9 mouse cellular contexts compared by ENCODE assay signal in the genomic region with DNA sequence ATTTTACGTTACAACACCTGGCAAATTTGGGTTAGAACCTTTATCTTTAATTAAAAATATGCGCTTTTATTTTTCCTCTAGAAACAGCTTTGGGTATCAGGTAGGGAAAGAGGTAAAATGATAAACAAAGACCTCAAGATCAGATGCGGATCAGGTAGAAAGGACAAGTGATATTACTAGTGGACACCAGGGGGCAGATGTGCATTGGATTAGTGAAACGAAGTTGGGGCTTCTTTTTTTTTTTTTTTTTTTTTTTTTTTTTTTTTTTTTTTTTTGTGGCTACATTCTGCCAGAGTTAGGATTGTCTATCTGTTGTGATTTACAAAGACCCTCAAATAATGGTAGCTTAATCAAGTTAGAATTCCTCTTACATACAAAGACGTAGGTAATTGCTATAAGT.
A peak's percentile ranks its signal among the peaks of the same experiment; 100 is the strongest.
DNase-seq lines count a peak whose midpoint lies in the region; ATAC-seq and TF ChIP-seq lines count a peak whose summit lies in the region.
"Had no signal": no experiment of that assay in that cellular context is flagged by ENCODE, and none has a peak within 500 bp of the region (broad histone marks: within the 10 kb centered on the region; RNA-seq: fewer than 3 reads in every experiment).

No protein-coding gene starts in this region.

- no peaks in the 10 kb centered on the region for H3K27me3 ChIP-seq in midbrain, embryonic 11.5 days (ENCODE audit: control insufficient read depth, insufficient read depth, low read length)
- no peaks in the 10 kb centered on the region for H3K27me3 ChIP-seq in midbrain, embryonic 16.5 days (ENCODE audit: control insufficient read depth, insufficient read depth, low read depth, low read length)
- H3K27me3 ChIP-seq: midbrain, embryonic 12.5 days had no signal

- H3K27ac ChIP-seq in gastrocnemius, adult 2 months, result no peak overlapping the region
- no peak overlapping the region for H3K27ac ChIP-seq in midbrain, embryonic 11.5 days (ENCODE audit: low read depth, low read length)
- H3K27ac ChIP-seq in midbrain, embryonic 16.5 days (ENCODE audit: low read length), result no peak overlapping the region
- H3K27ac ChIP-seq: midbrain, embryonic 12.5 days had no signal

- DNase-seq in gastrocnemius, adult 2 months, result no peak
- DNase-seq in gastrocnemius, postnatal 36 days, result no peak
- DNase-seq in midbrain, embryonic 11.5 days (ENCODE audit: low spot score, missing footprints), result peak; percentile 80
- peak; percentile 61 for DNase-seq in ZHBTc4 (ENCODE audit: low read depth, low spot score)
- DNase-seq in left cerebral cortex, postnatal 25 days (ENCODE audit: low spot score in 2 of 2), result peak; percentile 26 to 48
- DNase-seq in ovary, adult 18-20 months (ENCODE audit: low spot score), result no peak
- no peak for DNase-seq in urinary bladder, postnatal 4 days (ENCODE audit: low spot score in 2 of 2)

- ATAC-seq in midbrain, embryonic 11.5 days (ENCODE audit: low FRiP score), result no peak
- ATAC-seq in midbrain, embryonic 16.5 days, result no peak

- peak; percentile 58 for TF ChIP-seq CTCF in gastrocnemius, adult 2 months (IDR thresholded peaks at IDR 0.05)

- H3K4me1 ChIP-seq in midbrain, embryonic 11.5 days (ENCODE audit: control insufficient read depth, insufficient read depth, low read length), result no peaks in the 10 kb centered on the region
- H3K4me1 ChIP-seq in midbrain, embryonic 16.5 days (ENCODE audit: control insufficient read depth, insufficient read depth, low read length), result no peaks in the 10 kb centered on the region
- H3K4me1 ChIP-seq: midbrain, embryonic 12.5 days had no signal

- no peak overlapping the region for H3K9ac ChIP-seq in midbrain, embryonic 11.5 days (ENCODE audit: low read length)
- no peak overlapping the region for H3K9ac ChIP-seq in midbrain, embryonic 16.5 days (ENCODE audit: low read depth, low read length)
- H3K9ac ChIP-seq: midbrain, embryonic 12.5 days had no signal

- no peaks in the 10 kb centered on the region for H3K9me3 ChIP-seq in midbrain, embryonic 11.5 days (ENCODE audit: control insufficient read depth, low read length)
- no peaks in the 10 kb centered on the region for H3K9me3 ChIP-seq in midbrain, embryonic 16.5 days (replicated peaks; ENCODE audit: control insufficient read depth, low read length, poor library complexity, severe bottlenecking)
- H3K9me3 ChIP-seq: midbrain, embryonic 12.5 days had no signal

- 39% methylated on average over 5 of the region's 5 CpGs for WGBS in midbrain, embryonic 11.5 days
- WGBS in midbrain, embryonic 16.5 days, result 39% methylated on average over 5 of the region's 5 CpGs

- intact Hi-C loops in gastrocnemius, adult 2 months (cut with DNase I), result no loop called here
- intact Hi-C loops in gastrocnemius, postnatal 36 days (cut with DNase I), result no loop called here
- intact Hi-C loops in left cerebral cortex, postnatal 25 days (cut with DNase I), result loop anchor here (2.0 to 5.0 kb wide), 2 partner anchors 122 to 952 kb away; no protein-coding TSS in a partner anchor

- H3K4me3 ChIP-seq in gastrocnemius, adult 2 months, result no peak overlapping the region
- H3K4me3 ChIP-seq in midbrain, embryonic 11.5 days (ENCODE audit: low read depth, low read length), result no peak overlapping the region
- no peak overlapping the region for H3K4me3 ChIP-seq in midbrain, embryonic 16.5 days (ENCODE audit: low read depth, low read length)
- H3K4me3 ChIP-seq: midbrain, embryonic 12.5 days had no signal

- H3K4me2 ChIP-seq in midbrain, embryonic 11.5 days, result no peak overlapping the region
- H3K4me2 ChIP-seq in midbrain, embryonic 16.5 days (ENCODE audit: low read length), result no peak overlapping the region
- H3K4me2 ChIP-seq: midbrain, embryonic 12.5 days had no signal

- H3K36me3 ChIP-seq in midbrain, embryonic 11.5 days (ENCODE audit: control insufficient read depth, insufficient read depth, low read length), result no peaks in the 10 kb centered on the region
- H3K36me3 ChIP-seq in midbrain, embryonic 16.5 days (ENCODE audit: control insufficient read depth, insufficient read depth, low read length), result no peaks in the 10 kb centered on the region
- H3K36me3 ChIP-seq: midbrain, embryonic 12.5 days had no signal

Comparison
In these comparisons a context has a peak if more than half of its experiments do, and no peak if none do; other contexts are left out.
1. DNase-seq: peak in midbrain, embryonic 11.5 days (single experiment), ZHBTc4 (single experiment) and left cerebral cortex, postnatal 25 days (2 of 2); none in gastrocnemius, adult 2 months (single experiment), gastrocnemius, postnatal 36 days (0 of 2), ovary, adult 18-20 months (single experiment) and urinary bladder, postnatal 4 days (0 of 2).